Mouse (Mus musculus): Measurements from ENCODE around the gene Arfip1.
A peak's percentile ranks its signal among the peaks of the same experiment; 100 is the strongest.

Gene Arfip1

DNA sequence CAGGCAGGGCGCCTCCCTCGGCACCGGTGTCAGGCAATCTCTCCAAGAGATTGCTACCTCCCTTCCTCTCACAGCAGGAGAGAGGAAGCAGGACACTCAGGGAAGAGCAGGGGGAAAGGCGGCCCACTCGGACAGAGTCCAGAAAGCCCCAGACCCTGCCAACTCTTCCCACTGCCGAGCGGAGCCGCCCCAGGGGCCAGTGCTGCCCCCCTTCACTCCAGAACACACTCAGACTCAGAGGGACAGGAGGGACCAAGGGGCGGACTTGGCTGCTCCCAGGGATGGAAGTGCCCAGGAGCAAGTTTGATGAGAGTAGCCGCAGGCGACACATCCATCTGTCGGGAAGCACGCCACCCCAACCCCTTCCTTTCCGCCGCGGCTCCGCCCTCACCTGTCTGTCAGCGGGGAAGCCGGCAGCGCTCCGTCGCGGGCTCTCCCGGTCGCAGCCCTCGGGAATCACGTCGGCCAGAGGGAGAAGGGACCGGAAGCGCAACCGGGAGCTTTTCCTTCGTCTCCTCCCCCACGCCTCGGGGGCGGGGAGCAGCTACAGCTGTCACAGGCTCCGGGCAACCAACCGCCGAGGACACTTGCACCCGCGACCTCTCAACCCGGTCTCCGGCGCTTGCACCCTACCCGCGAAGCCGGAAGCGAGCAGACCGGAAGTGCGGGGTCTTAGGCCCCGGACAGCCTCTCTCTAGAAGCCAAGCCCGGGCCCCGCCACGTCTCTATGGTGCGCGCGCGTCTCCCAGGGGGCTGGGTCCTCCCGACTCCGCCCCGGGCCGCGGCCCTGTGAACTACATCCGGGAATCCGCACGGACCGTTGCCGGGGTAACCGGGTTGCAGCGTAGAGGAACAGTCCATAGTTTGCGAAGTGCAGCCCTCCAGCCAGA, at the start of gene Arfip1:
Gene Arfip1, minus strand, starts transcription at position 603 of the 890 bp plus-strand sequence.
- peak; percentile 91 to 92 for DNase-seq (ENCODE audit: low spot score in 2 of 2)

DNA sequence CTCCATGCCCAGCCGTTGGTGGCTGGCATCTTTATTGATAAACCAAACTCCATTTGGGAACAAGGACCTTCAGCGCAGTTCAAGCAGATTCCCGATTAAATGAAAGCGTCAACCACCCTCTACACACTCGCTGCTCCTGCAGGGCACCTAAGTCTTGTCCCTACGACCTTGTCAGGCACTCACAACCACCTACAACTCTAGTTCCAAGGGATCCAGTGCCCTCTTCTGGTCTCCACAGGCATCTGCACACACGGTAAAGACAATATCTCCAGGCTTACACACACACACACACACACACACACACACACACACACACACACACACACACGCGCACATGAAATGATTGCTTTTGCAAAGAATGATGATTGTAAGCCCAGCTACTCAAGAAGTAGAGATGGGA, 49.2 kb upstream of the Arfip1 start:
- DNase-seq (ENCODE audit: low spot score in 2 of 2), result no peak

DNA sequence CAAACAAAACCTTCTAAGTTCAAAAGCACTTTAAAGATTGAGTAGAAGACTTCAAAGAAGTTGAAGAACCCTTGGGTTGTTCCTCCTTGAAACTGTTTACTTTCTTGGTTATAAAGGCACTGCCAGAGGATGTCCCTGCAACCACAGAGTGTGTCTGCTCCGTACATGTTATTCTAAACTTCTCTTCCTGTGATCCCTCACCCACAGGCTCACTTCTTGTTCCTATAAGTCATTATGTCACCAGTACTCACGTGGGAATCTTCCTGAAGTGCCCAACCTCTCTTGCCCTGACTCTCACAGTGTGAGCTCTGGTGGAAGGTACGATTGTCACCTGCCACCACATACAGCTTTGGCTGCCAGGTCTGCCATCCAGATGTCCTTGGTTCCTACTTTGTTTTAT, 39.6 kb upstream of the Arfip1 start:
- DNase-seq (ENCODE audit: low spot score in 2 of 2), result no peak

DNA sequence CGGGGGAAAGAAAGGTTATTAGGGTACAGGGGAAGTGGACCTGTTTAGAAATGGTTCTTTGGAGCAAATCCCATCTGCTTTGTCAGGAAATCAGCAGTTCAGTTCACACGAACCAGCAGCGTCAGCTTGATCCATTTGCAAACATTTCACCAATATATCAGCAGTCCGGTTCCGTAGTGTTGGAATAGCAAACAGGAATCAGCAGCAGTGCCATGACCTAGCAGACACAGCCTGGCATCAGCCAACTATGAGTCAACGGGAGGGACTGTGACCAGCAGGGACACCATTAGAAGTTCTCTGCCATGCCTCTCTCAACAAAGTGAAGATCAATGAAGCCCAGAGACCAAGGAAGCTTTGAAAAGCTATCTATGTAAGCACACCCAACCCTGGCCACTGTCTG, 37.3 kb upstream of the Arfip1 start:
- no peak for DNase-seq (ENCODE audit: low spot score in 2 of 2)

DNA sequence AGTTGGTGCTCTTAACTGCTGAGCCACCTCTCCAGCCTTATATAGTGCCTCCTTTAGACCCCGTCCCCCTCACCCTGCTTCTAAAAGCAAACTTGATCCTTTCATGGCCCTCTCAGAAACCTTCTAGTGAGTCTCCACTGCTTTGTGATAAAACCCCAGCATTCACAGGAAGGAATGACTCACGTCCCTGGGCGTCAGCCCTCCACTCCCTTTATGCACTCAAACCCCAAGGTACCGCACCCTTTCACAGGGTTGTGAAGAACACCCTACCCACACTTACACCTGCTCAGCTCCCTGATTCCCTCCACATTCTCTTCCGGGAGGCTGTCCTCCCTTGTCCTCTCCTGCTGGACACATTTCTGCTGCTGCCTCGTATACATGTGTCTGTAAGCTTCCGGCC, 36.6 kb upstream of the Arfip1 start:
- no peak for DNase-seq (ENCODE audit: low spot score in 2 of 2)

DNA sequence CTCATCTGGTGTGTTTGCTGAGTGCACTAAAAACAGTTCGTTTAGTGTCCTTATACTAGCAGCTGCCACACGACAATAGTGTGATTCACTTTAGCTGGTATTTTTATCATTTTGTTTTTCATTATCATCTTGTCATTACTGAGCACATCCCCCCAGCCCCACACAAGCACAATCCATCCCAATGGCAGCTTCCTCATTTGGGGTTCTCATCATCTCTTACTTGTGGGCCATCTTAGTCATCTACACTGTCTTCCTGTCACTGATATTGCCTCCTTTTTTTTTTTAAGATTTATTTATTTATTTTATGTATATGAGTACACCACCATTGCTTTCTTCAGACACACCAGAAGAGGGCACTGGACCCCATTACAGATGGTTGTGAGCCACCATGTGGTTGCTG, 36.2 kb upstream of the Arfip1 start:
- no peak for DNase-seq (ENCODE audit: low spot score in 2 of 2)

DNA sequence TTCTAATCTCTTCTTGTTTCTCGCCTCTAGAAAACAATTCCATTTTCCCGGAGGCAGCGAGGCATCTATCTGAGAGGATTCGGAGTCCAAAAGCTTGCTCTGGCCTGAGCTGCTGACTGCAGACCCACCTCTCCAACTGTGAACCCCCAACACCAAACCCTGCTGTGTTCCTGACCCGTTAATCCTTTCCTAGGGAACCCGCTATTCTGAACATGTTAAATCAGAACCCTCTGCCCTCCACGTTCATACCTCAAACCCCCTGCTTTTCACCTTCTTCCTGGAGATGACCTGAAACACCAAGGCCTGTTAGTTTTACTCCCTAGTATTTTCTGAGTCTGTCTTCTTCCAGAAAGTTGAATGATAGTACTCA, 33.4 kb upstream of the Arfip1 start:
- DNase-seq (ENCODE audit: low spot score in 2 of 2), result no peak

DNA sequence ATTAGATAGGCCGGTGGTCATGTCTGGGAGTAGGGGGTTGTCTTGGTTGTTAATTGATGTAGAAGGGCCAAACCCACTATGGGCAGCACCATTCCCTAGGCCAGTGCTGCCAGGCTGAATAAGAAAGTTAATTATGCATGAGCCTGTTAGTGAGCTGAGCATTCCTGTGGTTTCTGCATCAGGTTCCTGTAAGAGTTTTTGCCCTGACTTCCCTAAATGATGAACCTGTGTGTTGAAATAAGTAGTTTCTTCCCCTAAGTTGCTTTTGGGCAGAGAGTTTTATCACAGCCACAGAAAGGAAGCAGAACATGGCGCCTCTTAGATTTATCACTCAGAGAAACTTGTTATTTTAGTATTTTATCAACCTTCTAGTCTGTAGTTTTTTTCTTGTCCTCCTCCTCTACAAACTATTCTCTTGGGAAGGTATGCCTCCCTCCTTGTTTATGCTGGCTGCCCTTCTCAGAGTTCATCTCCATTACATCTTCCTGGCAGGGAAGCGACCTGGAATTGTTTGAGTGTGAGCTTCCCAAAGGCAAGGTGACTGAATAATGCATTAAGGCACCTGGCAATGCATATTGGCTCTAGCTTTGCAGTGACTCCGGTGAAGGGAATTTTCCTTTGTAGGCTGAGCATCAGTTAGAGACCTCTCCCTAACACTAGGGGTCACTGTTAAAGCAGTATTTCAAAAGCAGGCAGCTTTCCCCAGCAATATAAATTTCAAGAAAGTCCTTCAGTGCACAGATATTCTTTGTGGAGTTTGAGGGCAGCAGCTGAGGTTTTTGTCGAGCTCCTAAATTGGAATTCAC, 32.8 kb upstream of the Arfip1 start:
- DNase-seq (ENCODE audit: low spot score in 2 of 2), result no peak

DNA sequence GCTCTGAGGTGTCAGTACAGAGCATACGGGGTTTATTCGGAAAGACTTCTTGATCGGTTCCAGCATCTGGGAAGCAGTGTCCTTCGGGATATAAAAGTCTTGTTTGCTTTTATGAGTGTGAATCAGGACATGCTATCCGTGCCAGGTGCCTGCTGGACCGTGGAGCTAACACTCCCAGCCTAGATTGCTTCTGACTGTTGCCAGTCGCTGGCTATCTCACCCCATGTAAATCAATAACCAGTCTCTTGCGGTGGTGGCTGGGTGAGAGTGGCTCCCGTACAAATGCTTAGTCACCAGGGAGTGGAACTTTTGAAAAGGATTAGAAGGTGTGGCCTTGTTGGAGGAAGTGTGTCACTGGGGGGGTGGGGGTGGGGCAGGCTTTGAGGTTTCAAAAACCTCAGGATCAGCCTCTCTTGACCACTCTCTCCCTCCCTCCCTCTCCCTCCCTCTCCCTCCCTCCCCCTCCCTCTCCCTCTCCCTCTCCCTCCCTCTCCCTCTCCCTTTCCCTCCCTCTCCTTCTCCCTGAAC, 27.8 kb upstream of the Arfip1 start:
- no peak for DNase-seq (ENCODE audit: low spot score in 2 of 2)

DNA sequence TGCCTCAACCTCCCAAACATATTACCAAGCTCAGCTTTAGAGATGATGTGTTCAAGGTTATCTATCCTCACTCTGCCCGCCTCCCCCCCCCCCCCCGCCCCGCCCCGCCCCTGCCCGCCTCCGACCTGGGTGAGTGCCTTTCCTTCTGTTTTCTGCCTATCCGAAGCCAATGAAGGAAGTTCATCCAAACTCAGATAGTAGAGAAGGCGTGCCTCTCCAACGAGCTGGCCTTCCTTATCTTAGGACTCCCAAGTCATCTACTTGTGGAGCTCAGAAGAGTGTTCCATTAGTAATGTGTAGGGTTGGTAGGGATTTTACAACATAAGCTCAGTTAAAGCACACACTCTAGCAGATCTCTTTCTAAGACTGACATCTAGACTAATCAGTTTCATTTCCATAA, 20.8 kb upstream of the Arfip1 start:
- DNase-seq (ENCODE audit: low spot score in 2 of 2), result no peak

DNA sequence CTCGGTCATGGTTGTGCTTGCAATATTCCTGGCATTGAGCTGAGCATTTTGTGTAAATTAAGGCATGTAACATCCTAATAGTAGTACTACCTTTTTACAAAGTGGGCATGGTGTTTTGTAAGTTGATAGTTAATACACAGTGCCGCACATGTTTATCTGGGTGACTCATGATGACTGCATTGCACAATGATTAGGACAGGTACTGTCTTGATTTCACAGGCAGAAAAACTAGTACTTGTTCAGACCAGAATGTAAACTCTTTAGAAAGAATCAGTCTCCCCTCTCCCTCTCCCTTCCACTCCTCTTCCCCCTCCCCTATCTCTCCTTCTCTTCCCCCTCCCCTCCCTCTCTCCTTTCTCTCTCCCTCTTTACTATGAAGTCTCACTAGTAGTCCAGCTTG, 20.3 kb upstream of the Arfip1 start:
- DNase-seq (ENCODE audit: low spot score in 2 of 2), result no peak

DNA sequence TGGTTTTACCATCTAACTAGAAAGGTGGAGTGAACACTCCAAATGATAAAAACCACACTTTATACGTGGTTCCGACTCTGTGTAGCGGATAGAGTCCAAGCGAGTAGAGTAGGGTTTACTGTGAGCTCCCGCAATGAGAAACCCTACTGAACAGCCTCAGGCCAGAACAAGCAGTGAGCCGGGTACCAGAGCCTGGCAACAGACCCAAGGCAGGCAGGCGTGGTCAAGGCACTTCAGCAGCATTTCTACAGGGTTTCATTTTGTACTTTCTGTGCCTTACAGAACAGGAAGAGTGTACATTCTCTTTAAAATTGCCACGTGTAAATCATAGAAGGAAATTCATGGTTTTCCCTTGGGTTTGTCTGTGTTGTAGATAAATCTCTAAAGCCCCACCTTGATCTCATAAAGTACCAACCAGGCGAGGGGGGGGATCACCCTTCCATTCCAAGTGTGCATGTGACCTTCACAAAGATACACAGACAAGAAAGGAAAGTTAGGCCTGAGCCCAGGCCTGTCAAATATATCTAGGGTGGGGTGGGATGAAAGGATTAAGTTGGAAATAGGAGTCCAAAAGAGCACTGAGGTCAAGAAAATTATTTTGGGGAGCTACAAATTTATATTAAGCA, 19.6 kb upstream of the Arfip1 start:
- DNase-seq (ENCODE audit: low spot score in 2 of 2), result no peak

DNA sequence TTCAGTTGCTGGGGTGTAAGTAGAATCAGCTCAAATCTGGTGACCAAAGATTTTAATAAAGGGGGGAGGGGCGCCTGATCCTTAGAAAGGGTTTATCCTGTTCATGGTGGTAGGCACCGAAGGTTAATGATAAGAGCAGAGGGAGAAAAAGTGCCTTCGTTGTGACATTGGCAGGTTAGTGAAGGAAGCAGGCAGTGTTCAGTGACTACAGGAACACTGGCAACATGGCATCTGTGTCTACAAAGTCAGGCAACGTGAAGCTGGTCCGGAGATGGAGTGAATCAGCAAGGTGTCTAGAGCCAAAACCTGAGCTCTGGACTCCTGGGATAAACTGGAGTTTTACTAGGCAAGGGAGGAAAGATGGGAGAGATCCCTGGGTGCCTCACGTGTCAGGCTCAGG, 16.3 kb upstream of the Arfip1 start:
- DNase-seq (ENCODE audit: low spot score in 2 of 2), result no peak

DNA sequence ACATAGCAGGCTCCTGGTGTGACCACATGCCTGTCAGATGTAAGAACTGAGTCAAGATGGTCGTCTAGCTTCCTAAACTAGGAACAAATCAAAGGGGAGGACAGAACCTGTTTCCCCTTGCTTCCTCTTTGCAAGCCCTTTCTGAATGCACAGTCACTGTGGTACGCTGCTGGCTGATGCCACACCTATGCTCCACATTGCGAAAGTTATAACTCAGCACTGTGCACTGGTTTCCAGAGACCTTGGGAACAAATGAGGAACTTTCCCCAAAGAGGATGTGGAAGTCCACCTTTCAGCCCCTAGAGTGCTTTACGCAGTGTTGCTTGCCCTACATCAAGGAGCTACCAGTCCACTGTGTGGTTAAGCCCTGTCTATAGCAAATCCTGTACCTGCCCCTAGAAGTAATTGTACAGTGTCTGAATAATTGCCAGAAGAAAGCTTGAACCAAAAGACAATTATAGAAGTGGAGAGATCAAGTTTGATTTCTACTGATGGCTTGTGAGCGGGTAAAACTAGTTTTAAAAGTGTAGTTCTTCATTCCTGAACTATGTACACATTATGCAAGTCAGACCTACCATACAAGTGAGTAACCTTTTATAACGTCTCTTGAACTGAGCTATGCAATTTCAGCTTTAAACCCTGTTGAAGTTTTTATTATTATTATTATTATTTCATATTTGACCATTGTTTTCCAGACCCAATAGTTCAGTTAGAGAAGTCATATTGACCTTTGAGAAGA, 15.7 kb upstream of the Arfip1 start:
- DNase-seq (ENCODE audit: low spot score in 2 of 2), result no peak

DNA sequence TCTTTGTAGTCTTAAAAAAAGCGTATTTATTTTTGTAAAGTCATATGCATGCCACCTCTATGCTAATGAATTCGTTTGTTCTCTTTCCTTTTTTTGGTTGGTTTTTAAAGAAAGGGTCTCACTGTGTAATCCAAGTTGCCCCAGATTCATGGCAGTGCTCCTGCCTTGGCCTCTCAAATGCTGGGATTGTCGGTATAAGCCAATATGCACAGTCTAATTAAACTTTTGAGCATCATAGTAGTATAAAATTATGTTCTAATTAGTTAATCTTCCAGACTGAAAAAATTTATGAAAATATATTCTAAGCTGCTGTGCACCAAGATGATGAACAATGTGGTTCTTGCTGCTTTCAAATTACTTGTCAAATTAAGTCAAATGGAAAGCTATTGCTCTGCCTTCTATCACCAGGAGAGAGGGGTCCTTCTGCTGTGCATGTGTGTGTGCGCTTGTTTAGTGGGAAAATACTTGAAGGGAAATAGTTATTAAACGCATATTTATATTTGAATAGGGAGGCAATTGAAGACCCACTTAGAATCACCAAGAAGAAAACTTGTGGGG, 13.3 kb upstream of the Arfip1 start:
- DNase-seq (ENCODE audit: low spot score in 2 of 2), result no peak

DNA sequence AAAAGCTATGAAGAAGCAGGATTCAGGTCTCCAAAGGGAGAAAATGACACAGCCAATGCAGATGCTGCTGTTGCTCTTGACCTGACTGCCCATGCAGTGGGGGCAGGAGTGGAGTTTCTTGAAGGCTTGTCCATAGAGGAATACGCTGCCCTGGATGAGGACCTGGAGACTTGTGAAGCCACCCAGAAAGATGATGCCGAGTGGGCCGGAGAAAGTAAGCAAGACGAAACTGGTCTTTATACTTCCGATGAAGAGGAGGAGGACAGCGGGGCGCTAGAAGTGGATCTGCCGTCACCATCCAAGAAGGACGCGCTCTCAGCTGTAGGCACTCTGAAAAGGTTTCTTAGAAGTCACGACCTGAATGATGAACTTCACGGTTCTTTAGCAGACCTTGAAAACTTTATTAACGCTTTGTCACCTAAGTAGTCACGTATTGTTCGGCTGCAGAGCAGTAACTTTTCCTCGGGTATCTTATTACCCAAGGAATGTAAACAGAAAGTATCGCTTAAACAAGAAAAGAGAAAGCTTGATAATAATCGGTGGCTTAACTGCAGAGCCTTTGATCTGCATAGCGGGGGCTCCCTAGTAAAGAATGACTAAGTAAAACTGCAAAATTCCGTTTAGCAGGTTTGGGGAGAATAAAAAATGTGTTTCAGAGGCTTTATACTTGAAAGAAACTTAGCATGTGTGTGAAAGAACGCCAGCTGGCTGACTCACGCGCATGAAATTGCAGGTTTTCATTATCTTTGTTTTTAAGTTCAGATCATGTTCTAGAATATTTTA, 12.7 kb upstream of the Arfip1 start:
- no peak for DNase-seq (ENCODE audit: low spot score in 2 of 2)

DNA sequence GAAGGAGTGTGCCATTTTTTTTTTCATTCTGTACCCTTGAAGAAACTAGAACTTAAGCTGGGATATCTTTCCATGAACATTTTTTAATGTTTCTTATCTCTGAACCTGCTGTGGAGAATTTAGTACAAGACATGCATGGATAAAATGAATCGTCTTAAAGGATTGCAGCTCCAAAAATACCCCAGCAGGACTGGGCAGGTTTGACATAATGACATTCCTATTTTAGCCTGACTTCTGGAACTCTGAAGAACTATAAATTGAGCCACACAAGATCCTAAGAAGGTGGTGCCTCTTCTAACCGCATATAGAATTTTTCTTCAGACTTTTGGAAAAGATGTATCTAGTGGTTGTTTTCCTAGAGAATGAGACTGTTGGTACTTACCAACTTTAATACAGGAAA, 10.8 kb upstream of the Arfip1 start, which contains the start of gene Tigd4:
Gene Tigd4, plus strand, starts transcription at position 301 of the 400 bp plus-strand sequence.
- DNase-seq (ENCODE audit: low spot score in 2 of 2), result no peak

DNA sequence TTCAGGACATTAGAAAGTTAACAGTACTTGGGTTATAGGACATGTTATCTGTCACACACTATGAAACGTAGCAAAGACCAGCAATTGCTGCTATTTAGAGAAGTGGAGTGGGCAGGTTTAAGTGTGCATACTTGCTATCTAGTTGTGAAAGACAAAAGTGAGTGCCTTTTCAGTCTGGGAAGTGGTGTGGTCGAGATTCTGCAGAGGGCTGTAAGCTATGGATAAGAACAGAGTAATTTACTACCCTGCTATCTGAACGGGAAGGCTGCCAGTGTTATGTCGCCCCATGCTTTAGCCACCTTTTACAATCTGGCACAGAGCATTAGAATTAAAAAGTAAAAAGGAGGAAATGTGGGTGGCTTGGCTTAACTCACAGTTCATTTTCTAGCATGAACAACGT, 4.3 kb upstream of the Arfip1 start:
- DNase-seq (ENCODE audit: low spot score in 2 of 2), result no peak

DNA sequence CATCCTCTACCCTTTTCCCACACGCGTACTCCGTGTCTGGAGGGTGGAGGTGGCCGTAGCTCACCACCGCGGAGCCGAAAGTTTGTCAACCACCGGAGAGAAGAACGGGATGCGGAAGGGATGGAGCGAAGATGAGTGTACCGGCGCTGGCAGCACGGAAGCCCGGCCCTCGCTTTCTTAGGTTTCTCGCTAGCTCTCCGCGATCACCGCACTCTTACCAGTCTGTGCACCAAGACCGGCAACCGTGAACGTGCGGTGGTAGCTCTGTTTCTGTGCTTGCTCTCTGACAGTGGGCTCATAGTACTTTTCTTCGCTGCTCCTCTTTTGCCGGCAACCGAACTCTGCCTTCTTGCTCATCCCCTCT, 470 bp upstream of the Arfip1 start:
- no peak for DNase-seq (ENCODE audit: low spot score in 2 of 2)

DNA sequence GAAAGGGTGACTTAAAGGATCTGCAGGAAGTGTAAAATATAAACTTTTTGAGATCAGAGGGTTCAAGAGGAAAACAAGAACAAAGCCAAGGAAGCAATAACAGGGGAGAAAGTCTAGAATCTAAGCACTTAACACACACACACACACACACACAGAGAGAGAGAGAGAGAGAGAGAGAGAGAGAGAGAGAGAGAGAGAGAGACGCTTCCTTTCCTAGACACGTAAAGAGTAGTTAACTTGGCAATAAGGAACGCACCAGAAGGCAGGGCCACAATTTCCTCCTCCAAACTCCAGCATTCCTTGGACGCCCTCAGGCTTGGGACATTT, 766 bp downstream of the Arfip1 start:
- DNase-seq (ENCODE audit: low spot score in 2 of 2), result no peak

DNA sequence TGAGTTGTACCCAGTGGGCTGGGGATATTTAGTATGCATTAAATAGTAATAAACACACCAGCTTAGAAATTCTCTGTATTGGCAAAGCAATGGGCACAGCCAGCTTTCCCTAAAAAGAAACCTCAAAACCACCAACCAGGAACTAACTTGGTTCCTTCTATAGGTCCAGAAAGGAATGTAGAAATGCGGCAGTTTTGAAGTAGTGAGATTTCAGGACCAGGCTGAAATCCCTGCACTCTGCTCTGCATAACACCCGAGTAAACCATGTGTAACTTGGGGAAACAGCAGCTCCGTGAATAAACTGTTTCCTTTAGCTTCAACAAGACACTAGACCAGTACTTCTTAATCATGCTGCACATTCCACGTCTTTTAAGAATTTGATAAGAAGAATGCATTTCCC, 1.7 kb downstream of the Arfip1 start:
- DNase-seq (ENCODE audit: low spot score in 2 of 2), result no peak
